Mouse (Mus musculus): Measurements from ENCODE around the gene Wdr90.
"Not testable (repeated sequence)": the region's sequence is repeated elsewhere in the genome, so short reads cannot be mapped to it uniquely, and the experiment has no call there.

Gene Wdr90

GRCm38 (mm10) chr17:25877025-25877424 is 15.7 kb upstream of the Wdr90 start:
- DNase-seq (ENCODE audit: low spot score) = no peak

- DNase-seq (ENCODE audit: low spot score) = no peak
Measured at GRCm38 (mm10) chr17:25876347-25876915, 15.1 kb upstream of the Wdr90 start.

GRCm38 (mm10) chr17:25875171-25876136 is 14.2 kb upstream of the Wdr90 start:
- DNase-seq (ENCODE audit: low spot score) = peak; percentile 80

DNA sequence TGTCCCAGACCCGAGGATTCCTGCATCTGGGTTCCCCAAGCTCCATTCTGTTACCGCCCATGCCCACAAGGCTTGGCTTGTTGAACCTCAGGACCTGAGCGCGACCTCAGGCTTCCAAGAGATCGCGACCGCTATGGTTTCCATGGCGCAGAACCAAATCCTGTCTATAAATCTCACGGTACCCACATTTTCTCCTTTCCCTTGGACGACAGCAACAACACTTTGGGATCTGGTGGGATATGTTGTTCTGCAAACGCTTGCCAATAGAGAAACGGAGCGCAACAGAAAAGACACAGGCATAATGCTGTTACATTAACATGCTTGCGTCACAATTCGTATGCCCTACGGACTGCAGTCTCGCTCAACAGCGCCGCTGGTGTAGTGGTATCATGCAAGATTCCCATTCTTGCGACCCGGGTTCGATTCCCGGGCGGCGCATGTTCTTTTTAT is 13.4 kb upstream of the Wdr90 start, which contains the start of gene Mettl26:
TSS of gene Mettl26 (plus strand) at position 354 of the 450 bp plus-strand sequence.
- DNase-seq (ENCODE audit: low spot score) = peak; percentile 98

DNA sequence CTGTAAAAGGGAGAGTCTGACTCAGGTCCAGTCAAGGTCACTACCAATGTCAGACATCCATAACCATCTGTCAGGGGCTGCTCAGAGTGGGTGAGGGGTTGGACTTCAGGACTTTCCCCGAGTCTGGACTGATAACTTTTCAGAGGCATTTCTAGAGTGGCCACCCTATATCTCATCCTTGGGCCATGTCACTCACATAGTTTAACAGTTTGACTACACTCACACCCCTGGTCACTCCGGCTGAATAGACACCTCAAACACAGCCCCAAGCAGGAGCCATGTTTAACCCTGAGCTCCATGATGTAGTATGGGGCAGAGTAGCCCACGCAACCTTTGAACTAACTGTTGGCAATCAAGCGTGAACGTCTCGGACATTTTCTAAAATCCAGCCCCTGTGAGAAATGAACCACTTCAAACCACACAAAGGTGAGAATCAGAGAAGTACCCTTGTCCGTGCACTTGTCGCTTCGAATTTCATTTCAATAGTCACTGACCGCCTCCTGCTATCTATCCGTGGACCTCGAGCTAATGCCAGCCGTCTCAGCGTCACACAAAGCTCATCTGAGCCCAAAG is 12.9 kb upstream of the Wdr90 start:
- no peak for DNase-seq (ENCODE audit: low spot score)

GRCm38 (mm10) chr17:25873405-25874147 is 12.3 kb upstream of the Wdr90 start:
- DNase-seq (ENCODE audit: low spot score) = no peak

GRCm38 (mm10) chr17:25872676-25873075 is 11.4 kb upstream of the Wdr90 start:
- DNase-seq (ENCODE audit: low spot score) = no peak

DNA sequence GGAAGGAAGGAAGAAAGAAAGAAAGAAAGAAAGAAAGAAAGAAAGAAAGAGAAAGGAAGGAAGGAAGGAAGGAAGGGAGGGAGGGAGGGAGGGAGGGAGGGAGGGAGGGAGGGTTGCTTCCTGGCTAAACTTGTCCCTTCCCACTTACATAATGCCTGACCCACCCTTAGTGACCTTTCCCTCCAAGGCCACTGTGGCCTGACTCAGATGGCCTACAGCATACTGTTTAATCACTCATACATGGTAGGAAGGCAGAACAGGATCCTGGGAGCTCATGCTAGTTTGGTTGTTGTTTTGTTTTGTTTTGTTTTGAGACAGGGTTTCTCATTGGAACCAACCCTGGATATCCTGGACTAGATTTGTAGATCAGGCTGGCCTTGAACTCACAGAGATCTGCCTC is 10.3 kb upstream of the Wdr90 start:
- DNase-seq (ENCODE audit: low spot score) = not testable (repeated sequence)

DNA sequence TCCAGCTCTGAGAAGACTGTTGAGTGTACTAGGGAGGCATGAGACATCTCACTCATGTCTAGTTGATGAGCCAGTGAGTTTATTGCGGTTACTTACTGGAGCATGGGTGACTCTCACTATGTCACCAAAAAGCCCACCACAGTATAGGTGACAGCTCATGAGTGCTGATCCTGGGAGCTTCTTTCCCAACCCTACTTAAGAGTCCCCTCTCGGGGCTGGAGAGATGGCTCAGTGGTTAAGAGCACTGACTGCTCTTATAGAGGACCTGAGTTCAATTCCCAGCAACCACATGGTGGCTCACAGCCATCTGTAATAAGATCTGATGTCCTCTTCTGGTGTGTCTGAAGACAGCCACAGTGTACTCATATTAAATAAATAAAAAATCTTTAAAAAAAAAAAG is 8.7 kb upstream of the Wdr90 start:
- DNase-seq (ENCODE audit: low spot score) = no peak

DNA sequence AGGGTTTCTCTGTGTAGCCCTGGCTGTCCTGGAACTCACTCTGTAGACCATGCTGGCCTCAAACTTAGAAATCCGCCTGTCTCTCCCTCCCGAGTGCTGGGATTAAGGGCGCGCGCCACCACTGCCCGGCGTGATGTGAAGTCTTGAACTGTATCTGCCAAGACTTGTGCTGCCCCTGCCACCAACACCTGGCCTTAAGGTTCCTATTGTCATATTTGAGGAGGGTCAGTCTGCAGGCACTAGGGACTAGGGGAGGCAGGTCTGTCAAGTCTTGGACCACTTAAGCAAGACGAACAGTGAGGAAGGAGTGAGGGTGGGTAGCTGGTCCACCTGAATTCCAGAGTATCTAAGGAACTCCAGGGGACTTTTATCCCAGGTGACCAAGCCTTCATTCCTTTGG is 8.2 kb upstream of the Wdr90 start:
- no peak for DNase-seq (ENCODE audit: low spot score)

- DNase-seq (ENCODE audit: low spot score) = peak; percentile 56
Measured at GRCm38 (mm10) chr17:25868601-25869191, 7.4 kb upstream of the Wdr90 start, which contains the start of gene Mcrip2. Gene Mcrip2, minus strand, starts transcription at chr17:25868764.

DNA sequence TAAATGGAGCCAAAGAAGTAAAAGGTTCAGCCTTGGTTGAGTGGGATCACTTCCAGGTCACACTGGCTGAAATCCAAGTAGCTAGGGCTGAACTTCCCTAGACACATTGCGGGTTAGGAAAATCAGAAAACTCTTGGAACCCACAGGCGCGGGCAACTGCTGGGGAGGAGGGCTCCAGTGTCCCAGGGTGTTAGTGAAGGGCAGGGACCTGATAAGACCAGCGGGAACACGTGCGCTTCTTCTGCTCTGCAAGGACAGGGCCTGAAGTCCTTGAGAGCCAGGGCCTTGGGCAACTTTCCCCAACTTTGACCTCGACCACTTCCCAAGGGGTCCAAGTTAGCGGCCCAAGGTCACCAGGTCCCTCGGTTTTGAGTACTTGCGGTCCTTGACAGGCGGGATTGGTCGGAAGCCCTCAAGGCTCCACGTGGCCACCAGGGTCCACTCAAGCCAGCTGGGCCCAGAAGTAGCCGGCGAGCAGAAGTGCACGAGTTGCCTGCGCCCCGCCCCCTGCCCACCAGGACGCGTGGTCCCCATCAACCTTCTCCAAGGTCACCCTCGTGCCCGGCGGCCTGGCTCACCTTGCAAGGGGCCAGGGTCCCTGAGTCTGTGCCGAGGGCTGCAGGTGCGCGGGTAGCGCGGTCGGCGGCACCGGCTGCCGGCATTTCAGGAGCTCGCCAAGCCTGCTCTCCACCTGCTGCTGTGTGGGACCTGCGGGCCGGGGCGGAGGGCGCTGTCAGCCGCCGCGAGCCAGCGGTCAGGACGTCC is 6.7 kb upstream of the Wdr90 start:
- DNase-seq (ENCODE audit: low spot score) = peak; percentile 41

GRCm38 (mm10) chr17:25867509-25867835 is 6.2 kb upstream of the Wdr90 start:
- DNase-seq (ENCODE audit: low spot score) = no peak

DNA sequence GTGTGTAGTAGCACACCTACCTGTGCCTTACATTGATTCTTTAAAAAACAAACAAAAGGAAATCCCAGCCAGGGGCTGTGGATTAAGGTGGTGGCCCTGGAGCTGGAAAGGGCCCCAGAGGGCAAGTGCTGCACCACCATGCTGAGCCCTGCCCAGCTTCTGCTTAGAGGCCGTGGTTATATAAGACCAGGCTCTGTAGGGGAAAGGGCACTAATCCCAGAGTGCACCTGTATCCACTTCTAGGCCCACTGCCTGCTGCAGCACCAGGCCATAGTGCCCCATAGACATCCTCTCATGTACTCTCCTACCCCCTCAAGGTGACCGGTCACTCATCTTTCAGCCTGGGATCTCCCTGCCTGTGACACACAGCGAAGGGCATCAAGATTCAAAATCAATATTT is 4.9 kb upstream of the Wdr90 start:
- no peak for DNase-seq (ENCODE audit: low spot score)

- no peak for DNase-seq (ENCODE audit: low spot score)
Measured at GRCm38 (mm10) chr17:25865288-25865687, 4.0 kb upstream of the Wdr90 start.

- no peak for DNase-seq (ENCODE audit: low spot score)
Measured at GRCm38 (mm10) chr17:25864311-25864710, 3.0 kb upstream of the Wdr90 start.

DNA sequence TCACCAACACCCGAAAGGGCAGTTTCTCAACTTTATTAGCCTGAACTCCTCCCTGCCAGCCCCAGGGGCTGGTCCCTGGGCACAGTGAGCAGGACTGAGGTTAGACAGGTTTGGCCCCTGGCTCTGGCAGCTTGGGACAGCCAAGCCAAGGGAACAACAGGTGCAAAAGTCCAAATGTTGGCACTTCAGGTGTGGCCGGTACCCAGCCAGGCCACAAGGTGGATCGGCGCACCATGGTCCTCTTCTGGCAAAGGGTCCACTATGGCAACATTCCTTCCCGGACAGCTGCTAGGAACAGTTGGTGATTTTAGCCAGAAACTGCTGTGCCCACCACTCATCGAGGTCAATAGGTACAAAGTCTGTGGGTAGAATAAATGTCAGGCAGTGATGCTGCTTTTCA is 2.4 kb upstream of the Wdr90 start:
- DNase-seq (ENCODE audit: low spot score) = no peak

- DNase-seq (ENCODE audit: low spot score) = no peak
Measured at GRCm38 (mm10) chr17:25861704-25862612, 657 bp upstream of the Wdr90 start.

DNA sequence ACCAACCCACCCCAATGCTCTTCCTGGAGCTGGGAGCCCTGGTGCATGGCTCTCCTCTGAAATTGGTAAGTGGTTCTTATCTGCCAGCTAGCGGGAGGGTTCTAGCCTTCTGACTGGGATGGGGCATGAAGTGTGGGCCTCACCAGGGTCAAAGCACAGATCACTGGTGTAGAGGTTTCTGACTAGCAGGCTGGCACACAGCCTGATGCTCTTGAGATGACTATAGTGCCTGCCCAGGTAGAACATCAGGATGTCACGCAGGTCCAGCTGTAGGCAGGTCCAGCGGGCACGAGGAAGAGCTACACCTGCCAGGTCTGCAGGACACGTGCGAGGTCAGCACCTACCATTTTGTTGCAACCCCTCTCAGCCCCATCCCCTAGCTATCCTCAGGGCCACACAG is 1.1 kb downstream of the Wdr90 start:
- no peak for DNase-seq (ENCODE audit: low spot score)

GRCm38 (mm10) chr17:25844396-25844901 is 16.9 kb downstream of the Wdr90 start, which contains the start of gene Rhot2:
Gene Rhot2, minus strand, starts transcription at chr17:25844851.
- DNase-seq (ENCODE audit: low spot score) = peak; percentile 86

Measured in ovary, postnatal 10 days (tissue).